Mouse (Mus musculus): ENCODE results near the gene Togaram2. TPM values are rescaled to one million over a fixed set of nuclear protein-coding genes. Genes with fewer than 3 reads are reported as not detected.
"Not testable (repeated sequence)": the region's sequence is repeated elsewhere in the genome, so short reads cannot be mapped to it uniquely, and the experiment has no call there.

Gene Togaram2
- not detected in 2 replicates for polyA plus RNA-seq (2014; fragmentation: Nextera tagmentation; extraction: Ambion mirVana)

DNA sequence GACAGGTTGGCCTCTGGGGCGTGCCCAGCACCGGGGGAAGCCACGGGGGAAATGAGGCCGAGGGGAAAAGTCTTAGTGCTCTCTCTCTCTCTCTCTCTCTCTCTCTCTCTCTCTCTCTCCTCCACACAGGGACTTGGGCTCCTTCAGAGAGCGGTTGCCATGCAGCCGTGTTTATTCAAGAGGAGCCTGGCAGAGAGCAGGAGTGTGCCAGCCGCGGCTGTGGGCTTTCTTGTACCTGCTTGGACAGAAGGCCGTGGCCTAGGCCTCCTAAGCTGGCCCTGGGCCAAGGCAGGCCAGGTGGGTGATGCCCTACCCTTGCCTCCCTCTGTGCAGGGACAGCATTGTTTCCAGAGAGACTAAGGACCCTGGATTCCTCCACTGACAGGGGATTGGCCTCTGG is at the start of gene Togaram2:
Gene Togaram2, plus strand, starts transcription at position 170 of the 400 bp plus-strand sequence.
- Histone ChIP-seq H3K4me3 (ENCODE audit: low read depth, low read length) (no peak within 1 kb of the TSS), H3K27me3 (ENCODE audit: control insufficient read depth, insufficient read depth, low read length) (no peaks in the 10 kb centered on the region), H3K4me2 (ENCODE audit: low read depth, severe bottlenecking) (no peak within 1 kb of the TSS), H3K27ac (replicated peaks; ENCODE audit: low read depth, low read length) (no peak within 1 kb of the TSS), H3K4me1 (ENCODE audit: control insufficient read depth, insufficient read depth, low read length) (no peaks in the 10 kb centered on the region), H3K9ac (ENCODE audit: low read length) (no peak within 1 kb of the TSS), H3K36me3 (ENCODE audit: control insufficient read depth, insufficient read depth, low read length) (no peaks in the 10 kb centered on the region), H3K9me3 (ENCODE audit: control insufficient read depth, low read length) (no peaks in the 10 kb centered on the region)
- 77% methylated on average over 9 of the region's 9 CpGs for WGBS
- DNase-seq (ENCODE audit: low spot score) (no peak), ATAC-seq (ENCODE audit: insufficient number of reproducible peaks, low FRiP score, low TSS enrichment, low read depth) (no peak)

DNA sequence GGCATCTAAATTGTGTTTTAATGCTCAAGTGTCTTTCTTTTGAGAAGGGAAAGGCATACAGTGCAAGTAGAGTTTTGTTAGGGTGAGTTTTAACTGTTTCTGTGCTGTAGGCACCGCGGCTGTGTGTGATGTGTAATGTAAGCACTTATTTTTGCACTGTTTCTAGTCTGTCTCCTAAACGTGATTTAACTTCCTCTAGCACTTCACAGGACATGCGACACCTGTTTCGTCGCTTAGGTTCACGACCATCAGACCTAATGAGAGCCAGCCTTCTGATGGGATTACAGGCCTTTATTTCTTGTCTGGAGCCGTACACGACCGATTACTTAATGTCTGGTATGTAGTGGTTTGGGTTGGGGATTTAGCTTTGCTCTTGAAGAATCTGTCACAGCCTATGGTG is 41.3 kb upstream of the Togaram2 start:
- no peak for ATAC-seq (ENCODE audit: insufficient number of reproducible peaks, low FRiP score, low TSS enrichment, low read depth)
- Histone ChIP-seq H3K9ac (ENCODE audit: low read length) (no peak overlapping the region), H3K9me3 (ENCODE audit: control insufficient read depth, low read length) (no peaks in the 10 kb centered on the region), H3K4me3 (ENCODE audit: low read depth, low read length) (no peak overlapping the region), H3K4me2 (ENCODE audit: low read depth, severe bottlenecking) (no peak overlapping the region), H3K36me3 (ENCODE audit: control insufficient read depth, insufficient read depth, low read length) (peaks cover 19% of the 10 kb centered on the region), H3K27ac (replicated peaks; ENCODE audit: low read depth, low read length) (no peak overlapping the region), H3K27me3 (ENCODE audit: control insufficient read depth, insufficient read depth, low read length) (no peaks in the 10 kb centered on the region), H3K4me1 (ENCODE audit: control insufficient read depth, insufficient read depth, low read length) (no peaks in the 10 kb centered on the region)
- DNase-seq (ENCODE audit: low spot score) = no peak
- WGBS = 73% methylated on average over 10 of the region's 10 CpGs

DNA sequence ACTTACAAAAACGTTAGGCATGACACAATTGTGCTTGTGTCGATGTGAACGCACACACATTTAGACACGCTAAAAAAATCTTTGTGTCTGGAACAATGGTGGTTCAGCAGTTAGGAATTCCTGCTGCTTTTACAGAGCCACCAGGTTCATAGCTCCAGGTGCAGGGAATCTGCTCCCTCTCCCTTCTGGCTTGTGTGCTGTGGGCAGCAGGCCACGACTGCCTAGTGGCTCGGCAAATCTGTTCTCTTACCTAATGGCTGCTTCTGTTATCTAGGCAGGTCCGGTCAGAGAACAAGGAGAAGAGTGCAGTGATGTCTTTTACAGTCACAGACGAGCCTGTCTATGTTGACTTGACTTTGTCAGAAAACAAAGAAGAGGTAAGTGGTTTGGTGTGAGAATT is 39.7 kb upstream of the Togaram2 start:
- Histone ChIP-seq H3K27ac (replicated peaks; ENCODE audit: low read depth, low read length) (no peak overlapping the region), H3K36me3 (ENCODE audit: control insufficient read depth, insufficient read depth, low read length) (peaks cover 18% of the 10 kb centered on the region), H3K9ac (ENCODE audit: low read length) (no peak overlapping the region), H3K4me3 (ENCODE audit: low read depth, low read length) (no peak overlapping the region), H3K4me2 (ENCODE audit: low read depth, severe bottlenecking) (no peak overlapping the region), H3K4me1 (ENCODE audit: control insufficient read depth, insufficient read depth, low read length) (no peaks in the 10 kb centered on the region), H3K9me3 (ENCODE audit: control insufficient read depth, low read length) (no peaks in the 10 kb centered on the region), H3K27me3 (ENCODE audit: control insufficient read depth, insufficient read depth, low read length) (no peaks in the 10 kb centered on the region)
- 88% methylated on average over 8 of the region's 8 CpGs for WGBS
- no peak for DNase-seq (ENCODE audit: low spot score)
- ATAC-seq (ENCODE audit: insufficient number of reproducible peaks, low FRiP score, low TSS enrichment, low read depth) = no peak

DNA sequence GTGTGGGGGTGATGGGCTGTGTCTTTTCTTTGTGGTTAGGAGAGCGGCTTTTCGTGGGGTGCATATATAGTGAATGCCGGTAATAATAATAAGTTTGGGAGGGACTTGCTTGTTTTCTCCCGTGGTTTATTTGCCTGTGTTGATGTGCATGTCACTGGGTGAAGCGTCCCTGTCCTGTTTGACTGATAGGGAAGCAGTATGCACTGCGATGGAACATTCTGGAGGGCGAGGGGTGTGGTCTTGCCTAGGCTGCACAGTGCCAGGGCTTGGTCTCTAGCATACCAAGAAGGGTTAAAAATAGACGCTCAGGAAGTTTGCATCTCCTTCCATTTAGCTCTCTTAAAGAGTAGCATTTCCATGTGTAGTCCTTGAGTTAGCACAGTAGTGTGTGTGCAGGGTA is 36.3 kb upstream of the Togaram2 start:
- Histone ChIP-seq H3K36me3 (ENCODE audit: control insufficient read depth, insufficient read depth, low read length) (peaks cover 24% of the 10 kb centered on the region), H3K4me1 (ENCODE audit: control insufficient read depth, insufficient read depth, low read length) (no peaks in the 10 kb centered on the region), H3K9ac (ENCODE audit: low read length) (no peak overlapping the region), H3K27me3 (ENCODE audit: control insufficient read depth, insufficient read depth, low read length) (no peaks in the 10 kb centered on the region), H3K4me3 (ENCODE audit: low read depth, low read length) (no peak overlapping the region), H3K4me2 (ENCODE audit: low read depth, severe bottlenecking) (no peak overlapping the region), H3K9me3 (ENCODE audit: control insufficient read depth, low read length) (no peaks in the 10 kb centered on the region), H3K27ac (replicated peaks; ENCODE audit: low read depth, low read length) (no peak overlapping the region)
- 96% methylated on average over 8 of the region's 8 CpGs for WGBS
- DNase-seq (ENCODE audit: low spot score) (no peak), ATAC-seq (ENCODE audit: insufficient number of reproducible peaks, low FRiP score, low TSS enrichment, low read depth) (no peak)

DNA sequence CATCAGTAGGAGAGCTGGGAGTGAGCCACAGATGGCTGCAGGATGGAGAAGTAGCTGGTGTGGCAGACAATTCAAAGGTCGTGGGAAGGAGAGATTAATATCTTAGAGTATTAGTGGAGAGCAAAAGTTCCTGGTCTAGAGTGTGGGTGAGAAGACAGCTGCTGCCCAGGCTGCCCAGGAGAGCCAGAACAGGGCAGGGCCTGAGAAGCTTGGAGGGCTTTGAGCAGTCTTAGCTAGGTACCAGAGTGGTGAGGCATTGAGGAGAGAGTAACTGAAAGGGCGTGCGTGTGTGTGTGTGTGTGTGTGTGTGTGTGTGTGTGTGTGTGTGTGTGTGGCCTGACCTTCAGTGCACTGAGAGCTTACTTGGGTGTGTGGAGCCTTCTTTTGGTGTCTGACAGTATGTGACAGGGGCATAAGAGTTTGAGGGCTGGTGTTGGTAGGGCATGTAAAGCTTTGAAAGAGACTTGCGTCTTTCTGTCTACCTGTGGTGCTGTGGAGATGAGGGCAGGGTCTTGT is 35.3 kb upstream of the Togaram2 start:
- Histone ChIP-seq H3K36me3 (ENCODE audit: control insufficient read depth, insufficient read depth, low read length) (peaks cover 24% of the 10 kb centered on the region), H3K4me1 (ENCODE audit: control insufficient read depth, insufficient read depth, low read length) (no peaks in the 10 kb centered on the region)

DNA sequence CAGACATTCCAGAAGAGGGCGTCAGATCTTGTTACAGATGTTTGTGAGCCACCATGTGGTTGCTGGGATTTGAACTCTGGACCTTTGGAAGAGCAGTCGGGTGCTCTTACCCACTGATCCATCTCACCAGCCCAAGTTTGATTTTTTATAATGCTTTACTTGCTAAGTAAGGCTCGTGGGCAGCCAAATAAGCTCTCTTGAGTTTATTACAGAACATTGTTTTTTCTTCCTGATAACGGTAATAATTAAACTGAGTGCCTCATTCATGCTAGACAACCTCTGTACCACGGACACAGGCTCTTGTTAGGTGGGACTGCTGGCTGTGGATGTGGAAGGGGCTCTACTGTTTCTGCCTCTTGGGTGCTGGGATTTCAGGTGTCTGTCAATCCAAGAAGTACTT is 34.0 kb upstream of the Togaram2 start:
- WGBS = 83% methylated on average over 5 of the region's 5 CpGs
- not testable (repeated sequence) for H3K4me2 ChIP-seq (ENCODE audit: low read depth, severe bottlenecking); H3K9ac ChIP-seq (ENCODE audit: low read length); H3K4me3 ChIP-seq (ENCODE audit: low read depth, low read length); H3K9me3 ChIP-seq (ENCODE audit: control insufficient read depth, low read length); H3K27ac ChIP-seq (replicated peaks; ENCODE audit: low read depth, low read length); H3K4me1 ChIP-seq (ENCODE audit: control insufficient read depth, insufficient read depth, low read length); DNase-seq (ENCODE audit: low spot score); ATAC-seq (ENCODE audit: insufficient number of reproducible peaks, low FRiP score, low TSS enrichment, low read depth); H3K27me3 ChIP-seq (ENCODE audit: control insufficient read depth, insufficient read depth, low read length)
- peaks cover 18% of the 10 kb centered on the region for H3K36me3 ChIP-seq (ENCODE audit: control insufficient read depth, insufficient read depth, low read length)

More for the DNA sequence above, 35.3 kb upstream of the Togaram2 start:
- Histone ChIP-seq H3K9ac (ENCODE audit: low read length) (no peak overlapping the region), H3K4me2 (ENCODE audit: low read depth, severe bottlenecking) (no peak overlapping the region), H3K27me3 (ENCODE audit: control insufficient read depth, insufficient read depth, low read length) (no peaks in the 10 kb centered on the region), H3K4me3 (ENCODE audit: low read depth, low read length) (no peak overlapping the region), H3K9me3 (ENCODE audit: control insufficient read depth, low read length) (no peaks in the 10 kb centered on the region), H3K27ac (replicated peaks; ENCODE audit: low read depth, low read length) (no peak overlapping the region)
- ATAC-seq (ENCODE audit: insufficient number of reproducible peaks, low FRiP score, low TSS enrichment, low read depth) (no peak), DNase-seq (ENCODE audit: low spot score) (no peak)
- WGBS = 87% methylated on average over 4 of the region's 4 CpGs

DNA sequence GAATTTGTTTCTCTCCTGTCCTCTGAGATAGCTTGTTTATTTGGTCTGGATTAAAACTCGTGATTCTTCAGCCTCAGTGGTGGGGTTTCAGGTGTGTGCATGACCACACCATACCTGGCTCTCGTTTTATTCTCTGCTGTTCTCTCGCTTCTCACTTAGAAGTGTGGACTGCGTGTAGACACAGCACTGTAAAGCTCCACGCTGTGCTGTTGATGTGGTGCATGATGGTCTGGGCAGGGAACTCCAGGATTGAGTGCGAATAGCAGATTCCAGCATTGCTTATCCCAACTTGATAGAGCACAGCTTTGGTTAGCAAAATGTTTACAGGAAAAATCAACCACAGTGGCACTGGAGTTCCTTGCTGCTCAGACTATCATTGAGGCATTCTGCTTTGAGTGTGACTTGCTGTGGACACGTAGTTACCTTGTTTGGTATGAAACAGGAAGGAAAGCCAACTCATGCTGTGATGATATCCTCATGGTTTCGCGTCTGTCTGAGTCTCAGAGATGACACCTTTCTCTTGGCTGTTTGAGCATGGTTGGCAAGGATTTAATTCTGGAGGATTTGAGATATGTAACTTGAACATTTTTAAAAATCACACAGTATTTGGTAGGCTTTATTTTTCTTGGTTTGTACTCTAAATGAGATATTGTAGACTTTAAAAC is 32.5 kb upstream of the Togaram2 start:
- H3K36me3 ChIP-seq (ENCODE audit: control insufficient read depth, insufficient read depth, low read length) = peaks cover 15% of the 10 kb centered on the region
- no peak for ATAC-seq (ENCODE audit: insufficient number of reproducible peaks, low FRiP score, low TSS enrichment, low read depth)
- H3K9ac ChIP-seq (ENCODE audit: low read length) = no peak overlapping the region
- no peak overlapping the region for H3K4me2 ChIP-seq (ENCODE audit: low read depth, severe bottlenecking)
- no peaks in the 10 kb centered on the region for H3K4me1 ChIP-seq (ENCODE audit: control insufficient read depth, insufficient read depth, low read length)
- H3K27ac ChIP-seq (replicated peaks; ENCODE audit: low read depth, low read length) = no peak overlapping the region
- no peak for DNase-seq (ENCODE audit: low spot score)
- WGBS = 93% methylated on average over 9 of the region's 9 CpGs
- H3K9me3 ChIP-seq (ENCODE audit: control insufficient read depth, low read length) = no peaks in the 10 kb centered on the region
- no peak overlapping the region for H3K4me3 ChIP-seq (ENCODE audit: low read depth, low read length)
- H3K27me3 ChIP-seq (ENCODE audit: control insufficient read depth, insufficient read depth, low read length) = no peaks in the 10 kb centered on the region

DNA sequence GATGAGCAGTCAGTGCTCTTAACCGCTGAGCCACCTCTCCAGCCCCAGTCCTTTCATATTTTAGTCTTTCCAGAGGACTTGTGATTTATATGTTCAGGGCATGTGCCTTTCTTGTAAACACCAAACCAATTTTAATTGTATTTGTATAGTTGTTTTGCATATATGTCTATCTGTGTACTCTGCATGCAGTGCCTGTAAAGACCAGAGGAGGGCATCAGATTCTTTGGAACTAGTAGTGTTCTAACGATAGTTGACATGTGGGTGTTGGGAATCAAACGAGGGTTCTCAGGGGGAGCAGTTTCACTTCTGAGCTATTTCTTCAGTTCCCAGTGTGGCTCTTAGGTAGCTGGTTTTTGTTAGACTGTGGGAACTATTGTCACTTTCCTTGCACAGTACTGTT is 30.9 kb upstream of the Togaram2 start:
- H3K4me2 ChIP-seq (ENCODE audit: low read depth, severe bottlenecking) = no peak overlapping the region
- no peak for DNase-seq (ENCODE audit: low spot score)
- no peak overlapping the region for H3K27ac ChIP-seq (replicated peaks; ENCODE audit: low read depth, low read length)
- WGBS = 87% methylated on average over 3 of the region's 3 CpGs
- H3K27me3 ChIP-seq (ENCODE audit: control insufficient read depth, insufficient read depth, low read length) = no peaks in the 10 kb centered on the region
- no peaks in the 10 kb centered on the region for H3K4me1 ChIP-seq (ENCODE audit: control insufficient read depth, insufficient read depth, low read length)
- H3K9me3 ChIP-seq (ENCODE audit: control insufficient read depth, low read length) = no peaks in the 10 kb centered on the region
- ATAC-seq (ENCODE audit: insufficient number of reproducible peaks, low FRiP score, low TSS enrichment, low read depth) = no peak
- no peak overlapping the region for H3K4me3 ChIP-seq (ENCODE audit: low read depth, low read length)
- no peak overlapping the region for H3K9ac ChIP-seq (ENCODE audit: low read length)
- H3K36me3 ChIP-seq (ENCODE audit: control insufficient read depth, insufficient read depth, low read length) = peaks cover 13% of the 10 kb centered on the region; the same call in 1 of the 2 replicates

DNA sequence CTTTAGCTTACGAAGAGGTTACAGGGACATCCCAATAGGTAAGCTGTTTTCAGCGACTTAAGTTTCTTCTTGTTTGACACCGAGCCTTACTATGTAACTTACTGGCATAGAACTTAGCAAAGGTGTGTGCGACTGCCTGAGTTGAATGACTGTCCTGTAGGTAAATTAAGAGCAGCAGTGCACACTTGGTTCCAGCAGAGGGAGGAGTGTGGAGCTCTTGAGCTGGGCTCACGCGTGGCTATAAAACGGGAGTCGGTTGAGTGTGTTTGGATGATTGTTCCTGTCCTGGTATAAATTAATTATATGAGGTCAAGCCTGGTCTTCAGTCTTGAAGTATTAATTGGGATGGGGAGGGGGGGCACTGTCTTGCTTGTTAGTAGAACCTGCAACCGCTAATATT is 23.1 kb upstream of the Togaram2 start:
- Histone ChIP-seq H3K4me2 (ENCODE audit: low read depth, severe bottlenecking) (no peak overlapping the region), H3K9ac (ENCODE audit: low read length) (no peak overlapping the region), H3K4me3 (ENCODE audit: low read depth, low read length) (no peak overlapping the region), H3K27me3 (ENCODE audit: control insufficient read depth, insufficient read depth, low read length) (no peaks in the 10 kb centered on the region), H3K9me3 (ENCODE audit: control insufficient read depth, low read length) (no peaks in the 10 kb centered on the region), H3K27ac (replicated peaks; ENCODE audit: low read depth, low read length) (no peak overlapping the region), H3K36me3 (ENCODE audit: control insufficient read depth, insufficient read depth, low read length) (peaks cover 22% of the 10 kb centered on the region), H3K4me1 (ENCODE audit: control insufficient read depth, insufficient read depth, low read length) (no peaks in the 10 kb centered on the region)
- DNase-seq (ENCODE audit: low spot score) (no peak), ATAC-seq (ENCODE audit: insufficient number of reproducible peaks, low FRiP score, low TSS enrichment, low read depth) (no peak)
- 91% methylated on average over 9 of the region's 9 CpGs for WGBS

Data from limb, embryonic 11.5 days (tissue).